Comparison of ENCODE assay signal across 17 mouse cellular contexts in genomic region chr2:139934577-139934976, GRCm38 (mm10).
DNase-seq lines count a peak whose midpoint lies in the region; ATAC-seq lines count a peak whose summit lies in the region.
"Had no signal": no experiment of that assay in that cellular context is flagged by ENCODE, and none has a peak within 500 bp of the region (broad histone marks: within the 10 kb centered on the region; RNA-seq: fewer than 3 reads in every experiment).

No protein-coding gene starts in this region.

- H3K36me3 ChIP-seq in forebrain, embryonic 16.5 days (ENCODE audit: control insufficient read depth, insufficient read depth) = no peaks in the 10 kb centered on the region
- H3K36me3 ChIP-seq: neural tube, embryonic 12.5 days had no signal

- no peak overlapping the region for H3K4me2 ChIP-seq in forebrain, embryonic 16.5 days (ENCODE audit: low read length)
- H3K4me2 ChIP-seq: neural tube, embryonic 12.5 days had no signal

- peak; percentile 42 for ATAC-seq in inflammation-experienced regulatory T-cells, adult 6 months
- no peak for ATAC-seq in forebrain, embryonic 16.5 days

- 84% methylated on average over 10 of the region's 10 CpGs for whole genome bisulfite sequencing in forebrain, embryonic 16.5 days

- peak; percentile 5 for DNase-seq in lung, postnatal 25 days (ENCODE audit: low spot score)
- no peak for DNase-seq in lung, postnatal 10 days
- DNase-seq in embryo, embryonic 11 days = peak; percentile 82
- DNase-seq in thymus, postnatal 10 days (ENCODE audit: low spot score in 2 of 2) = peak; percentile 45 to 50
- DNase-seq in urinary bladder, adult 2 months (ENCODE audit: low spot score) = no peak
- DNase-seq in liver = no peak
- DNase-seq: adrenal gland, postnatal 25 days; cerebellum, adult 18-20 months; gastrocnemius, postnatal 14 days; heart, postnatal 14 days; kidney, adult 2 months; lung, adult 2 months; right cerebral cortex, adult 18-20 months had no signal

- H3K9me3 ChIP-seq in forebrain, embryonic 16.5 days (ENCODE audit: control insufficient read depth, low read length) = no peaks in the 10 kb centered on the region
- H3K9me3 ChIP-seq: megakaryocyte, embryonic 14.5 days; neural tube, embryonic 12.5 days had no signal

- H3K27me3 ChIP-seq in forebrain, embryonic 16.5 days (replicated peaks; ENCODE audit: control insufficient read depth, insufficient read depth, low read length) = no peaks in the 10 kb centered on the region
- H3K27me3 ChIP-seq: megakaryocyte, embryonic 14.5 days; neural tube, embryonic 12.5 days had no signal

- no peak overlapping the region for H3K27ac ChIP-seq in forebrain, embryonic 16.5 days (ENCODE audit: low read length)
- H3K27ac ChIP-seq: neural tube, embryonic 12.5 days had no signal

- no peak overlapping the region for H3K9ac ChIP-seq in forebrain, embryonic 16.5 days (replicated peaks; ENCODE audit: low read depth, low read length)
- H3K9ac ChIP-seq: neural tube, embryonic 12.5 days had no signal

- no peak overlapping the region for H3K4me3 ChIP-seq in forebrain, embryonic 16.5 days (replicated peaks; ENCODE audit: low read length)
- H3K4me3 ChIP-seq: megakaryocyte, embryonic 14.5 days; neural tube, embryonic 12.5 days had no signal

- no peaks in the 10 kb centered on the region for H3K4me1 ChIP-seq in forebrain, embryonic 16.5 days (replicated peaks; ENCODE audit: control insufficient read depth, insufficient read depth, low read length)
- H3K4me1 ChIP-seq: neural tube, embryonic 12.5 days had no signal

Comparison
In these comparisons a context has a peak if more than half of its experiments do, and no peak if none do; other contexts are left out.
1. DNase-seq: peak in lung, postnatal 25 days (single experiment), embryo, embryonic 11 days (single experiment) and thymus, postnatal 10 days (2 of 2); none in lung, postnatal 10 days (single experiment), urinary bladder, adult 2 months (single experiment) and liver (single experiment).